Mouse (Mus musculus) left cerebral cortex, adult 11 months (tissue): ENCODE measurements around the gene Hic1.

Experiments
- DNase-seq: peaks from one replicate; pipeline ENCODE4 v3.0.0; 2022; ENCODE audit warnings: low spot score

Hic1 gene

DNA sequence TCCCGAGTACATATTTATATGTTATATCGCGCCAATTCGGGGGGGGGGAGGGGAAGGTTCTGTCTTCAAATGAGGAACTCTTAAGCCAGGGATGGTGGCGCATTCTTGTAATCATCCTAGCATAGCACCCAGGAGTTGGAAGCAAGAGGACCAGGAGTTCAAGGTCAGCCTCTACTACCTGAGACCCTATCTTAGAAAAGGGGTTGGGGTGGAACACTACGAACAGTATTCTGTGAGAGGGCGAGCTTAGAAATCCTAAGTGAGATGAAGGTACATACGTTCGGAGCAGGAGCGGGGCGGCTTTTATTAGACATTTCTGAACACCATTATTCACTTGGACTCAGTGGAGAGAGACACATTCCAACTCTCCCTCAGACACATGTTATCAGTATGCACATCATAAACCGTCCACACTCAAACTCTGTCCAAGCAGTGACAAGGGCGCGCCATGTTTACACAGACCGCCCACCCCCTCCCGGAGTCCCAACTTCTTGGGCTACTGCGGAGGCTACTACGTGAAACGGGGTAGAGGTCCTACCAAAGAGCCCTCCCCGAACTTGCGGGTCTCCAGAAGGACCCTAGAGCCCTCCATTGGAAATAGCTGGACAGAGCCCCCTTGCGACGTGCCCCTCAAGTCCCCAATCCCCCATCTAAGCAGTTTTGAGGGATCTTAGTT, at the start of gene Hic1:
Hic1 (minus strand) TSS at position 115 of the 676 bp plus-strand sequence.
- DNase-seq, result no peak

GRCm38 (mm10) chr11:75214081-75214950, 45.0 kb upstream of the Hic1 start:
- DNase-seq, result no peak

DNA sequence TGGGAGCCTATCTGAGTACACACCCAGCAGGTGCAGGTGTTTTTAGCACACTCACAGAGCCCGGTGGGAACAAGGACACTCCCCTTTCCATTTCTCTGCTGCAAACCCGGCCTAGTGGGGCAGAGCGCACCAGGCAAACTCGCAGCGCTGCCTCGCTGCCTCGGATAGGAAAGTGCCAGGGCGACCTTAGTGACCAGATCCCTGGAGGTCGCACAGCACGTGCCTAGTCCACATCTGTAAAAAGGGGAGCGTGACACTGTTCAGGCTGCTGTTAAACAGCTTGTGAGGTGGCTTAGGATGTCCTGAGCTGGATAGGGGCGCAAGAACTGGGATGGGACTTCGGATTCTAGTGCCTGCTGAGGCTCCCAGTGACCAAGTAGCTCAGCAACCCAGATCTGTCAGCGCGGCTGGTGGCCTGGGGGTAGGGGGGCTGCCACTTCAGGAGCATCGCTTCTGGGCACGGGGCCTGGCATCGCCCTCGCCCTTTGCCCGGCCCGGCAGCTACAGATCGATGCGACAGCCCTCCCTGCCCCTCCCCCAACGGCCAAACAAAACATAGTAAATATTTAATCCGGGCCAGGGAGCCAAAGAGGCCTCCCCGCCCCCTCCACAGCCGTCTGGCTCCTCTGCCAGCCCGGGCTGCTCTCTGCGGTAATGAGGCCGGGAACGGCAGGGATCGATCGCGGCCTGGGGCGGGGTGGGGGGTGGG, 44.2 kb upstream of the Hic1 start:
- no peak for DNase-seq

GRCm38 (mm10) chr11:75212876-75213275, 43.6 kb upstream of the Hic1 start:
- no peak for DNase-seq

DNA sequence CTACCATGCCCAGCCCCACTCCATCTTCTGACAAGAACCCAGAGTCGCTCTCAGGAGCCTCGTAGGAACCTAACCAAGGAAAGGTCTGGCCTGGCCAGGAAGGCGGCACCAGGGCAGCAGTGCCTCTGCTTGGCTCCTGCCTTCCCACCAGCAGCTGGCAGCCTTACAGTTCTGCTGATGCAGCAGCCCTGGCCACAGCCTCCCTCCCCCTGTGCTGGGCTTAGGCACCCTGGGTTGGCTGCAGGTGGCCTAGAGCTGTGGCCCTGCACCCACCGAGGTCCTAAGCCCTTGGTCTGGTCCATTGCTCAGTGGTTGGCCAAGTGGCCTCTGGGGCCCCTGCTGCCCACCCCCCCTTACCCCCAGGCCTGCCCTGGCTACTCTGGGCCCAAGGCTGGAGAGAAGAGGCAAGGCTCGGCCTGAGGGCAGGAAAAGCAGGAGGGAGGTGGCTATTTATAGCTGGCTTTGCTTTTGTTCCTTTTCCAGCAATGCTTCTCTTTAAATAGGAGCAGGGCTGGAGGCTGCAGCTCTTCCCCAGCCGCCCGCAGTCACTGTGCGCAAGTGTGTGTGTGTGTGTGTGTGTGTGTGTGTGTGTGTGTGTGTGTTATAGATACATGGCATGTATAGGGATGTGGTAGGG, 42.8 kb upstream of the Hic1 start:
- no peak for DNase-seq

- no peak for DNase-seq
Measured at GRCm38 (mm10) chr11:75210755-75211154, 41.4 kb upstream of the Hic1 start.

- DNase-seq, result no peak
Measured at GRCm38 (mm10) chr11:75210093-75210492, 40.8 kb upstream of the Hic1 start.

DNA sequence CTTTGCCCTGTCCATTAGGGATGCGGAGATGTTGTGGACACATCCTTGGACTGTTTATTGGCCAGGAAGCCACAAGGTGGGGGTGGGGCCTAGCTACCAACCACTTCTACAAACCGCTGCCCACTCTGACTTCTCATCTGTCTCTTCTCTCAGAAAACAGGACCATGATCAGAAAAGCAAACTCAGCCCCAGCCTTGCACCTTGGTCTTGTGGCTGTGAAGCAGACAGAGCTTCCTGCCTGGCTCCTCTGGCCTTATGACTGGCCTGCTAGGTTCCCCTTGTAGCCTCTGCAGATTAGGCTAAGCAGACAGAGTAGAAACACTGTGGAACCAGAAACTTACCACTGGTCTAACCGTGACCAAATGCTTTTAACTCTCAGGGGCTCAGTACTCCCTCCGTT, 40.0 kb upstream of the Hic1 start:
- DNase-seq, result no peak

DNA sequence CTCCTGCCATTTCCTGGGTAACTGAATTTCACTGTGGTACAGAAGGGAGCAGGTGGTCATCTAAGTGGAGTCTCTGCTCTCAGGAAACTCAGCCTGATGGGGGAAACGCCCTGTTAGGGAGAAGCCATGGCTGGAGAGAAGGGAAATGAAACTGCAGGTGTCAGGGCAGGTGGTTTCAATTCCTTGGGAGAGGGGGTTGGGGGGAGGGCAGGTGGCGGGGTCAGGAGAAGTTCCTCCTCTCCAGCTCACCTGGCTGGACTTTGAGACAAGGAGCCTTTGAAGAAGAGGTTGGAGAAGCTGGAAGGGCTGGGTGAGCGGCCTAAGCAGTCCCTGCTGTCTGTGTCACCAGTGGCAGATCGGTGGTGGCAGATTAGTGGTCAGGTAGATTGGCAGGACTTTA, 37.0 kb upstream of the Hic1 start:
- DNase-seq, result no peak

GRCm38 (mm10) chr11:75204472-75204871, 35.2 kb upstream of the Hic1 start:
- DNase-seq, result no peak

GRCm38 (mm10) chr11:75203926-75204325, 34.6 kb upstream of the Hic1 start:
- DNase-seq, result no peak

- no peak for DNase-seq
Measured at GRCm38 (mm10) chr11:75201721-75202120, 32.4 kb upstream of the Hic1 start.

- no peak for DNase-seq
Measured at GRCm38 (mm10) chr11:75200935-75201334, 31.6 kb upstream of the Hic1 start.

DNA sequence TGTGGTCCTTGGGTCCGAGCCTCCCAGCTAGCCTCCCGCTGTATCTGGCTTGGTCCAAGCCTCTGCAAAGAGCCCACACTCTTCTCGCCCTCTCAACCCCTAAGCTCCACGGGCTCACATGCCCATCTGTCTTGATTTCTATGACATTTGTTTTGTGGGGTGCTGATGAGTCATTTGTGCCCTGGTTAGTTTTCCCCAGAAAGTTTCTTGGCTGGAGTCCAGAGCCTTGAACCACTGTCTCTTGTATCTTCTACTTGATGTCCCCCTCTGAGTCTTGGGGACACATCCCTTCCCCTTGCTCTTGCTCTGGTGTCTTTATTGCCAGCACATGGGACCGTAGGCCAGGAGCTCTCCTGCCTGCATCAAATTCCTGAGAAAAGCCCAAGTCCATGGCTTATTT, 30.6 kb upstream of the Hic1 start:
- DNase-seq, result no peak

GRCm38 (mm10) chr11:75198792-75199191, 29.5 kb upstream of the Hic1 start:
- no peak for DNase-seq

GRCm38 (mm10) chr11:75197956-75198355, 28.6 kb upstream of the Hic1 start:
- no peak for DNase-seq

DNA sequence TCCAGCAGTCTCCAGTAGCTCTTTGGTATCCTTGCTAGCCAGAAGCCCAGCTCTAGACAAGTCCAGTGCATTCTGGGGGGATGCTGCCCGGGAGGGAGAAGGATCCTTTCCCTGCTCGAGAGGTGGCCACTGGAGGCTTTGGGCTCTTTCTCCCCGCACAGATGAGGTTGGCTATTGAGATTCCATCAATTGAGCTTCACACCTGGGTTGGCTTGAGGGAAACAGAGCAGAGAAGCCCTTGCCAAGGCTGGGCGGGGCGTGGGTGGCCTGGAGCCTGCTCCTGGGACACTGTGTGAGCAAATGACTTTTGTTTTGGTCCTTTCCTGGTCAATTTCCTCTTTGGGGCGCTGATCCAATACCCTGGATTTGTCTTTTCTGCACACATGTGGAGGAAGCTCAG, 26.8 kb upstream of the Hic1 start:
- DNase-seq, result no peak

DNA sequence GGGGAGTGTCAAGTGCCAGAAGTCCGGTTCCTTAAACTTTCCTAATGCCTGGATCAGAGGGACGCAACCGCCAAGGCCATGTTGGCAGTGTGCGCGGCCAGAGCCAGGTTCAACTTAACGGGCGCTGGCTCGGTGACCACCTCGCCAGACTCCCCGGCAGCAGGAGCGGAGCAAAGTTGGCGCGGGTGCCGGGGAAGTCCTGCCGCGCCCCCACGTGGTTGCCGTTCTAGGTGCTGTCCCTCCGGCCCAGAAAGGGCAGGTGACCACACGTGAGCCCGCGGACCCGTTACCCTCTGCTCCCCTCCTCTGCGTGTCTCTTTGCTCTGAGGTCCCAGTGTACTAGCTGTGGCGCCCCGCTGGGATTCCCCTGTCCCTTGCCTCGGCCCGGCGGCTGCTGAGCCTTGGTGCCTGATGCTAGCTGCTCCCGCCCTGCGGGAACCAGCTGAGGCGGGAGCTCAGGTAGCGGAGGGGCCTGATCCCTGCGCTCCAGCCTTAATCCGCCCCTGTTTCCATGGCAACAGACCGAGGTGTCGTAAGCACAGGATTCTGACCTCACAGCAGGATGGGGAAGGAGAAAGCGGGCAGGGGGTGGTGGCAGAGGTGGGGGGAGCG, 25.6 kb upstream of the Hic1 start:
- DNase-seq, result no peak

GRCm38 (mm10) chr11:75194121-75194849, 25.0 kb upstream of the Hic1 start:
- DNase-seq, result no peak

GRCm38 (mm10) chr11:75193256-75194071, 24.1 kb upstream of the Hic1 start, which contains the start of gene Rtn4rl1:
TSS of gene Rtn4rl1 (plus strand) at chr11:75193783.
- DNase-seq, result no peak
